Mouse (Mus musculus) midbrain, embryonic 13.5 days (tissue): Measurements from ENCODE around the gene Klhdc8b. TPM values are rescaled to one million over a fixed set of nuclear protein-coding genes. Genes with fewer than 3 reads are reported as not detected.

Experiments used
- ATAC-seq: fragments of 200-750 bp; cut with Nextera tagmentation; 2 replicates; pipeline ENCODE4 v1.8.0; 2017; ENCODE audit warnings: mild to moderate bottlenecking, moderate TSS enrichment, moderate library complexity
- H3K27ac ChIP-seq: fragments of 300-500 bp; sonication (generic); 2 replicates; pipeline ENCODE4 v1.5.1; 2015; ENCODE audit warnings: inconsistent platforms, mild to moderate bottlenecking, moderate library complexity
- H3K27me3 ChIP-seq: fragments of 300-500 bp; sonication (generic); 2 replicates; pipeline ENCODE4 v1.6.1; 2015; ENCODE audit warnings: mild to moderate bottlenecking, inconsistent platforms
- H3K36me3 ChIP-seq: fragments of 300-500 bp; sonication (generic); 2 replicates; pipeline ENCODE4 v1.6.1; 2015; ENCODE audit warnings: mild to moderate bottlenecking, inconsistent platforms
- H3K4me1 ChIP-seq: fragments of 300-500 bp; sonication (generic); replicated peaks from 2 replicates; pipeline ENCODE4 v1.6.1; 2015; ENCODE audit warnings: inconsistent platforms
- H3K4me2 ChIP-seq: fragments of 300-500 bp; sonication (generic); replicated peaks from 2 replicates; pipeline ENCODE4 v1.6.1; 2015; ENCODE audit warnings: moderate library complexity, mild to moderate bottlenecking, inconsistent platforms
- H3K4me3 ChIP-seq: fragments of 300-500 bp; sonication (generic); replicated peaks from 2 replicates; pipeline ENCODE4 v1.5.1; 2015; ENCODE audit warnings: mild to moderate bottlenecking, inconsistent platforms
- H3K9ac ChIP-seq: fragments of 300-500 bp; sonication (generic); replicated peaks from 2 replicates; pipeline ENCODE4 v1.6.1; 2015; ENCODE audit warnings: mild to moderate bottlenecking, inconsistent platforms
- H3K9me3 ChIP-seq: fragments of 300-500 bp; sonication (generic); 2 replicates; pipeline ENCODE4 v1.6.1; 2016; ENCODE audit warnings: mild to moderate bottlenecking, inconsistent platforms
- WGBS: fragments of 180-500 bp; shearing (Covaris S2); methylation state at CpG from one replicate; pipeline ENCODE4 v1.1.7; 2015; 5-methylcytosine and 5-hydroxymethylcytosine counted together
- polyA plus RNA-seq: library from polyadenylated mRNA; unstranded; fragments of >200 nt; fragmentation: Nextera tagmentation; extraction: Ambion mirVana; gene quantifications from 2 replicates; pipeline ENCODE4 v1.2.1, GENCODE M21; 2015

Gene Klhdc8b
- polyA plus RNA-seq, 1 experiment from 2014 or later, result 84.8 TPM

- Histone ChIP-seq H3K36me3 (peaks cover 28% of the 10 kb centered on the region), H3K4me1 (peaks cover 17% of the 10 kb centered on the region), H3K27me3 (0 out of 2 replicates have a peak, but pooled peaks cover 2% of the 10 kb centered on the region), H3K9ac (no peak overlapping the region), H3K4me2 (peak overlapping the region; percentile 81), H3K9me3 (no peaks in the 10 kb centered on the region), H3K4me3 (peak overlapping the region; percentile 89), H3K27ac (peak overlapping the region; percentile 85; the same call in 1 of the 2 replicates)
- 82% methylated on average over 1 of the region's 1 CpGs for WGBS
- ATAC-seq, result peak; percentile 49
These were observed 1.5 kb downstream of the Klhdc8b start for GRCm38 (mm10) chr9:108459939-108460318.

- Histone ChIP-seq H3K4me2 (no peak overlapping the region), H3K27ac (no peak overlapping the region), H3K4me1 (peaks cover 29% of the 10 kb centered on the region), H3K9me3 (no peaks in the 10 kb centered on the region), H3K27me3 (0 out of 2 replicates have a peak, but pooled peaks cover 2% of the 10 kb centered on the region), H3K4me3 (no peak overlapping the region), H3K36me3 (no peaks in the 10 kb centered on the region), H3K9ac (no peak overlapping the region)
- 85% methylated on average over 10 of the region's 10 CpGs for WGBS
- ATAC-seq, result no peak
These were observed 4.4 kb downstream of the Klhdc8b start for GRCm38 (mm10) chr9:108456953-108457352.

- H3K4me2 ChIP-seq, result no peak overlapping the region
- H3K36me3 ChIP-seq, result no peaks in the 10 kb centered on the region
- H3K27me3 ChIP-seq, result 0 out of 2 replicates have a peak, but pooled peaks cover 2% of the 10 kb centered on the region
- peaks cover 29% of the 10 kb centered on the region for H3K4me1 ChIP-seq
- no peak overlapping the region for H3K27ac ChIP-seq
- no peak overlapping the region for H3K4me3 ChIP-seq
- ATAC-seq, result no peak
- H3K9me3 ChIP-seq, result no peaks in the 10 kb centered on the region
- no peak overlapping the region for H3K9ac ChIP-seq
- 83% methylated on average over 12 of the region's 12 CpGs for WGBS
These were observed 5.4 kb downstream of the Klhdc8b start for GRCm38 (mm10) chr9:108455747-108456571.

- 90% methylated on average over 6 of the region's 6 CpGs for WGBS
- no peak overlapping the region for H3K4me3 ChIP-seq
- H3K4me2 ChIP-seq, result no peak overlapping the region
- ATAC-seq, result no peak
- peaks cover 43% of the 10 kb centered on the region for H3K4me1 ChIP-seq
- 0 out of 2 replicates have a peak, but pooled peaks cover 2% of the 10 kb centered on the region for H3K27me3 ChIP-seq
- H3K36me3 ChIP-seq, result no peaks in the 10 kb centered on the region
- H3K9me3 ChIP-seq, result no peaks in the 10 kb centered on the region
- 0 out of 2 replicates have a peak overlapping the region, but pooled peaks have one; percentile 17 for H3K9ac ChIP-seq
- no peak overlapping the region for H3K27ac ChIP-seq
These were observed 7.0 kb downstream of the Klhdc8b start for GRCm38 (mm10) chr9:108454429-108454828.

- ATAC-seq, result no peak
- Histone ChIP-seq H3K4me1 (peaks cover 52% of the 10 kb centered on the region), H3K36me3 (peaks cover 7% of the 10 kb centered on the region), H3K27me3 (no peaks in the 10 kb centered on the region), H3K4me3 (peak overlapping the region; percentile 61), H3K27ac (peak overlapping the region; percentile 93), H3K9me3 (no peaks in the 10 kb centered on the region), H3K4me2 (peak overlapping the region; percentile 74), H3K9ac (peak overlapping the region; percentile 83)
- WGBS, result 87% methylated on average over 4 of the region's 4 CpGs
These were observed 7.9 kb downstream of the Klhdc8b start for GRCm38 (mm10) chr9:108453458-108453857.

- peak overlapping the region; percentile 83 for H3K9ac ChIP-seq
- H3K9me3 ChIP-seq, result no peaks in the 10 kb centered on the region
- peak overlapping the region; percentile 61 for H3K4me3 ChIP-seq
- peaks cover 12% of the 10 kb centered on the region for H3K36me3 ChIP-seq
- no peaks in the 10 kb centered on the region for H3K27me3 ChIP-seq
- 51% methylated on average over 6 of the region's 6 CpGs for WGBS
- peak; percentile 26; the same call in 1 of the 2 replicates for ATAC-seq
- H3K4me1 ChIP-seq, result peaks cover 54% of the 10 kb centered on the region
- H3K4me2 ChIP-seq, result peak overlapping the region; percentile 74
- peak overlapping the region; percentile 93 for H3K27ac ChIP-seq
These were observed 8.5 kb downstream of the Klhdc8b start for GRCm38 (mm10) chr9:108452911-108453310.

- Histone ChIP-seq H3K4me1 (peaks cover 54% of the 10 kb centered on the region), H3K9ac (peak overlapping the region; percentile 83), H3K4me2 (peak overlapping the region; percentile 74), H3K4me3 (peak overlapping the region; percentile 61), H3K27ac (peak overlapping the region; percentile 93), H3K27me3 (no peaks in the 10 kb centered on the region), H3K36me3 (peaks cover 17% of the 10 kb centered on the region), H3K9me3 (no peaks in the 10 kb centered on the region)
- peak; percentile 83 for ATAC-seq
- WGBS, result under 1% methylated on average over 40 of the region's 40 CpGs
These were observed 9.0 kb downstream of the Klhdc8b start for GRCm38 (mm10) chr9:108452291-108452906.

GRCm38 (mm10) chr9:108451519-108452160 lies 9.7 kb downstream of the Klhdc8b start:
- no peaks in the 10 kb centered on the region for H3K27me3 ChIP-seq
- peak overlapping the region; percentile 83 for H3K9ac ChIP-seq
- peak overlapping the region; percentile 93 for H3K27ac ChIP-seq
- peaks cover 54% of the 10 kb centered on the region for H3K4me1 ChIP-seq
- peak overlapping the region; percentile 61 for H3K4me3 ChIP-seq
- peaks cover 18% of the 10 kb centered on the region for H3K36me3 ChIP-seq
- peak overlapping the region; percentile 74 for H3K4me2 ChIP-seq
- 49% methylated on average over 6 of the region's 6 CpGs for WGBS
- no peaks in the 10 kb centered on the region for H3K9me3 ChIP-seq
- peak; percentile 1; the same call in 1 of the 2 replicates for ATAC-seq

- H3K4me1 ChIP-seq, result peaks cover 54% of the 10 kb centered on the region
- 81% methylated on average over 6 of the region's 6 CpGs for WGBS
- H3K27ac ChIP-seq, result peak overlapping the region; percentile 93
- peak overlapping the region; percentile 61 for H3K4me3 ChIP-seq
- H3K4me2 ChIP-seq, result peak overlapping the region; percentile 74
- no peaks in the 10 kb centered on the region for H3K9me3 ChIP-seq
- H3K27me3 ChIP-seq, result no peaks in the 10 kb centered on the region
- ATAC-seq, result no peak
- H3K36me3 ChIP-seq, result peaks cover 18% of the 10 kb centered on the region
- peak overlapping the region; percentile 83 for H3K9ac ChIP-seq
These were observed 10.2 kb downstream of the Klhdc8b start for GRCm38 (mm10) chr9:108451170-108451493.

GRCm38 (mm10) chr9:108450292-108451169 lies 10.8 kb downstream of the Klhdc8b start:
- WGBS, result 52% methylated on average over 21 of the region's 21 CpGs
- ATAC-seq, result peak; percentile 69
- Histone ChIP-seq H3K27ac (peak overlapping the region; percentile 93), H3K4me3 (peak overlapping the region; percentile 61), H3K27me3 (no peaks in the 10 kb centered on the region), H3K4me1 (peaks cover 54% of the 10 kb centered on the region), H3K36me3 (peaks cover 18% of the 10 kb centered on the region), H3K9me3 (no peaks in the 10 kb centered on the region), H3K9ac (peak overlapping the region; percentile 83), H3K4me2 (peak overlapping the region; percentile 74)

GRCm38 (mm10) chr9:108449860-108450259 lies 11.5 kb downstream of the Klhdc8b start:
- WGBS, result 14% methylated on average over 3 of the region's 4 CpGs
- Histone ChIP-seq H3K27me3 (no peaks in the 10 kb centered on the region), H3K27ac (peak overlapping the region; percentile 93), H3K9me3 (no peaks in the 10 kb centered on the region), H3K4me3 (peak overlapping the region; percentile 61), H3K36me3 (peaks cover 18% of the 10 kb centered on the region), H3K9ac (peak overlapping the region; percentile 83), H3K4me1 (peaks cover 54% of the 10 kb centered on the region), H3K4me2 (peak overlapping the region; percentile 74)
- peak; percentile 75 for ATAC-seq
